Mouse (Mus musculus): Measurements from ENCODE around the gene B230104I21Rik.

The B230104I21Rik gene

DNA sequence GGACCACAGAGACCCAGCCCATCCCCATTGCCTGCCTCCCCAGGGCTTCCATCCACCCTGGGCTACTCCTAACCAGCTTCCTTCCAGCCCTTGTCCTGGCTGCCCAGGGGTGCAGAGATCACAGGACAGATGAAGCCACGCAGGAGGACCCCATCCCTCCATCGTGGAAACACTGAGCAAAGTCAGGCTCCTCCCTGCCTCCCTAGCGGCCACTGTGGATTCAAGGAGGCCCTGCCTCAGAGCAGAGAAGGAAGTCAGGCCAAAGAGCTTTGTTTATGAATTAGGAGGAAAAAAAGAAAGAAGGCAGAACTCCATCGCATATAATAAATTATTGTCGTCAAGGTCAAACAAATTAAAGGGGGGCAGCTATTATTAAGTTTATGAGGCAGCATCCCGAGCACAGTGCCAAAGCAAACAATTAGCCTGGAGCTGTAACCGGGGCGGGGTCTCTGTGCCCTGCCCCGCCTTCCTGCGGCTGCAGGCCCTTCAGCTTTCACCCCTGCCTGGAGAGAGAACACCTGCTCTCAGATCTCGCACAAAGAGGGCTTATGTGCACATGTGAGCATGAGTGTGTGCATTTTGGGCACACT is 12.4 kb downstream of the B230104I21Rik start:
- no peak for DNase-seq (ENCODE audit: low spot score in 2 of 2)

DNA sequence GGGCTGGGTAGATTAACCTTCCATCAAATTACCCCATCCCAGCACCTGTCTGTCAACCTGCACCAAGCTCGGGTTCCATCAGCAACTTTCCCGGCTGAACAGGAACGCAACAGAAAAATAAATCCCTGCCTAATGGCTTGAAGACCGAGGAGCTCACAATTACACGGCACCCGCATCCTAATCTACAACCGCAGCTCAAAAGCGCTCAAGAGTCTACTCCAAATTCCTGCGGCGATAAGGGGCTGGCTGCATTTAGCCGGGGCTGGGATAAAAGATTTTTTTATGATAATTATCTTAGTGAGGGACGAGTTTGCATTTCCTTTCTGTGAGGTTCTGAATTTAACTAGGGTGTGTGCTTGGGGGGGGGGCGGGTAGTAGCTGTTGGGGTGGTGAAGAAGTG is 16.3 kb downstream of the B230104I21Rik start:
- no peak for DNase-seq (ENCODE audit: low spot score in 2 of 2)

DNA sequence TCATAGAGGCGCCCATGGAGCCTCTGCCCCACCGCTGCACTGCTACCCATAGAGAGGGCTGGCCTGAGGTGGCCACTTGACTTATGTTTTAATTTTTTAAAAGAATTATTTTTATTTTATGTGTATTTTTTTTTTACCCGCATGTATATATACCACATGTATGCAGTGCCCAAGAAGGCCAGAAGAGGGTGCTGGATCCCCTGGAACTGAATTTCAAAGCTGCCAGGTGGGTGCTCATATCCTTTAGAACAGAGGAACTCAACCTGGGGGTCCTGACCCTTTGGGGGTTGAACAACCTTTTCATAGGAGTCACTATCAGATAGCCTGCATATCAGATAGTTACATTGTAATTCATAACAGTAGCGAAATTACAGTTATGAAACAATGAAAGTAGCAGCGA is 19.5 kb downstream of the B230104I21Rik start:
- no peak for DNase-seq (ENCODE audit: low spot score in 2 of 2)

DNA sequence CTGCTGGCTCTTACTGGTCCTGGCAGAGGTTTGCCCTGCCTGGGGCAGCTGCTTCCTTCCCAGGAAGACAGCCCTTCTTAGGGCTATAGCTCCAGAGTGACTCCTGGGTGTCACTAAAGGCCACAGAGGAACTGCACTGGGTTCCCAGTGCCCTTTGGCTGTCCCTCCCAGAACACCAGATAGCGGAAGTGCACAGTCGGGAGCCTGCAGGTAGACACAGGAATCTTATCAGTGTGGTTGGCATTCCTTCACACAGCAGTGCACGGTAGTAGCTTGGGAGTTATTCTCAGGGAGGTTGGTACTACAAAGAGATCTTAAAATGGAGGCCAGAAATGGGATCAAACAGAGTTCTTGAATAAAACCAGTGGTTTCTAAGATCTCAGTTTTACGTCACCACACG is 22.4 kb downstream of the B230104I21Rik start:
- DNase-seq (ENCODE audit: low spot score in 2 of 2), result no peak

DNA sequence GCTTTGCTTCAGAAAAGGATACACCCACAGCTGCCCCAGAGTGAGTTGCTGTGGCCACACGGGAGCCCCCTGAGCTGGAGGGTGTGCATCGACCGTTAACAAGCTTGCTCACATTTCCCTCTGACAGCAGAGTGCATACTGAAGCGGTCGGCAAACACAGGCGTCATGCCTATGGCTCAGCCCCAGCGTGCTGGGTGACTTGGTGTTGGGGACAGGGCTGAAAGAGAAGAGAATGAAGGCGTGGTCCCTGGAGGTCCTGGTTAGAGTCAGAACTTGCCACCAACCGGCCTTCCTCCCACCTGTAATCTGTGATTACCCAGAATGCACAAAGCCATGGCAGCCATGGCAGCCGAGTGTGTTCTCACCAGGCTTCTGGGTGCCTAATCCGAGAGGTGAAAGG is 22.9 kb downstream of the B230104I21Rik start:
- no peak for DNase-seq (ENCODE audit: low spot score in 2 of 2)

DNA sequence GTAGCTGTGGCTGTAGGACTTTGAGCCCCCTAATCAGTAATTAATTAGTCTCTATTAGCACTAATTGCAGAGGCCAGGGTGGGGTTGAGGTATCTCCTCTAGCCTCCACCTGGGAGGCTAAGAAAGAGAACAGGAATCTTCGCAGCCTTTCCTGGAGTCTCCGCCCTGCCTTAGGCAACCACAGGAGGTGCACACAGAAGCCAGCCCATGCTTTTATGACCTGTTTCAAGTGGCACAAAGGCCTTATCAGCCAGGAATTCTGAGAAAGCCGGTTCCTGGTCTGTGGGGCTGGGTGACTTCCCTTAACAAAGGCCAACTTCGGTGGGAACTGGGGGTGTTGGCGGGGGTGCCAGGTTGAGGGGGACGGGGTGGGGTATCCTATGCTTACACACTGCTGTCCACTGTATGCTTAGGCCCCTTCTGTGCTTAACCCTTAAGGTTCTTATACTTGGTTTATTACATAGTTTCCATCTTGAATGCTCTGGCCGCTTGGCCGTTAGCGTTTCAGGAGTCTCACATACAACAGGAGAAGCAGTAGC is 23.9 kb downstream of the B230104I21Rik start:
- DNase-seq (ENCODE audit: low spot score in 2 of 2), result no peak

DNA sequence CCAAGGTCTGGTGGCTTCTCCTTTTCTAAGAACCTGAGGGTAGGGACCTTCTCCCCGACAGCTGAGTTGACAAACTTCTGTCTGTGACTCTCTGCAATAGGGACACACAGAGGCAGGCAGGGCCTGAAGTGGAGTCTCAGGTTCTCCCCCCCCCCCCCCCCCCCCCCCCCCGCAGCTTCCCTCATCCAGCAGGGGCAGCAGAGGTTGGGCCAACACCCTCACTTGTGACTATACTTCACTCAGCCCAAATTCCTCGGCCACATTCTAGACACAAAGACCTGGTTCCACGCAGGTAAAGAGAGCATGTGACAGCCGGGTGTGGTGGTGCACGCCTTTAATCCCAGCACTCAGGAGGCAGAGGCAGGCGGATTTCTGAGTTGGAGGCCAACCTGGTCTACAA is 24.5 kb downstream of the B230104I21Rik start:
- no peak for DNase-seq (ENCODE audit: low spot score in 2 of 2)

DNA sequence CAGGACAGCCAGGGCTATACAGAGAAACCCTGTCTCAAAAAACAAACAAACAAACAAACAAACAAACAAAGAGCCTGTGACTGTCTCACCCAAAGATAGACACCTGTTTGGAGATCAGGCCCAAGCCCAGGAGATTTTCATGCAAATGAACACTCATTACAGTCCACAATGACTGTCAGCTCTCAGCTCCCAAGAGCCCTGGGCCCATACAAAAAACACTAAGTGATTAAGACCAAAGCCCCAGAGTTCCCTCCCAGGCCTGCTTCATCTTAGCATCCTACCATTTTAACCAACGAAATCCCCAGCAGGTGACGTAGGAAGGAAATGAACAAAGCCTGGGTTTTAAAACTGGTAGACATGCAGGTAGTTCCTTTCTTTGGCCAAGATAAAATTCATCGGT is 24.9 kb downstream of the B230104I21Rik start:
- DNase-seq (ENCODE audit: low spot score in 2 of 2), result no peak

DNA sequence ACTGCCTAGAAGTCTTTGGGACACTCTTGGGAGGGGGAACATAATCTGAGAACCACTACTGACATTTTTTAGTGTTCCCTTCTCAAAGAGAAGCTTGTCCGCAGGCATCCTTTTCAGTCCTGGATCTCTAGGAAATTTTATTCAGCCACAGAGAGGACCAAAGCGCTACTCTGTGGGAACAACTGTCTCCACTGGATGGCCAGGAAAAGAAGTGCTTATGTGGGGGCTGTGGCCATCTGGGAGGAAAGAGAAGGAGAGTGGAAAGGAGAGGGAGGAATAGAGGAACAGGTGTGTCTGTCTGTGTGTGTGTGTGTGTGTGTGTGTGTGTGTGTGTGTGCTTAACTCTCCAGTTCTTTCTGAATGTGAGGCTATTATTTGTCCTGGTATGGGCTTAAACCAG is 28.8 kb downstream of the B230104I21Rik start:
- peak; percentile 12 to 47 for DNase-seq (ENCODE audit: low spot score in 2 of 2)

DNA sequence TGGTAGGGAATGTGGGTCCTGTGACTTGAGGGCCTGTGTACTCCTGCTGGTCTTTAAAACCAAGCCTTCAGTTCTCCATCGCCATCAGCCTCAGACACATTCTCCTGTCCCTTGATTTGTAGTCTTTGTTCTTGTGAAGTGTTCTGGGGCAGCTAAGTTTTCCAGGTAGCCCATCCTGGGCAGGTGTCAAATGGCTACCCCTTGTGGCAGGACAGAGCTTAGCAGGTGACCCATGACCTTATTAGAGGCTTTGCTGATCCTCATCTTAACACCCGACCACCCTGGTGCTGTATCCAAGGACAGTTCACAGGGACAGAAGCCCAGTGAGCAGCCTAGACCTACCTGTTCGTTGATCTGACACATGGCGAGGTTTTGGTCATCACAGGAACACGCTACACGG is 30.9 kb downstream of the B230104I21Rik start:
- no peak for DNase-seq (ENCODE audit: low spot score in 2 of 2)

DNA sequence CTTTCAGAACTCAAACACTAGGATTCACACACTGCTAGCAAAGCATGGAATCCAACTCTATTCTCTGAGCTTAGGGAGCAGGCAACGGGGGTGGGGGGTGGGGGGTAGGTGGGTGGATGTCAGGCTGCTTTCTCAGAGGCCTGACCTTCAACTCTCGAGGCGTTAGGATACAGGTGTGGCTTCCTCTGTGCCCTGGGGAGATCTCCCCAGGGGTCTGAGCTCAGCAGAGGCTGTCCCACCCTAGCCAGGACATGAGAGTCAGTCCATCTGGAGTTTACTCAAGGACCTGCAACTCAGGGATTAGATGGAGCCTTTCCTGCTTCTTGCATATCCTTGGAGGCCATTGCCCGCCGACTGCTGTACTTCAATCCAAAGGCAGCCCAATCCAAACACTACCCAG is 33.2 kb downstream of the B230104I21Rik start:
- DNase-seq (ENCODE audit: low spot score in 2 of 2), result no peak

DNA sequence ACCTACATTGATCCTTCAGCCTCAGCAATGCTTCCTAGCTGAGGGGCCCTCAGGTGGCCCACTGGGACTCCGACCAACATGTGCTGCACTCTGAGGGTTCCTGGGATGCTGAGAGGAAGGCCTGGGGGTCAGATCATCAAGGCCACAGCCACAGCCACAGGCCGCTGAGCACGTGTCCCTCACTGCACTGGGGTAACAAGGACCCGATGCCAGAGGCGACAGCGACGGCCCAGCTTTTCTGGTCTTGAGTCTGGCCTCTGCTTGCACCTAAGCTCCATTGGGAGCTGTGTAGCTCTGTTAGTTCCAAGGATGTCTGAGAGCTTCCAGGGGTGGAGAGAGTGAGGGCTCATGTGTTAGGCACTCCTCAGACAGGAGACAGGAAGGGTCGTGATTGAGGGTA is 34.9 kb downstream of the B230104I21Rik start:
- no peak for DNase-seq (ENCODE audit: low spot score in 2 of 2)

DNA sequence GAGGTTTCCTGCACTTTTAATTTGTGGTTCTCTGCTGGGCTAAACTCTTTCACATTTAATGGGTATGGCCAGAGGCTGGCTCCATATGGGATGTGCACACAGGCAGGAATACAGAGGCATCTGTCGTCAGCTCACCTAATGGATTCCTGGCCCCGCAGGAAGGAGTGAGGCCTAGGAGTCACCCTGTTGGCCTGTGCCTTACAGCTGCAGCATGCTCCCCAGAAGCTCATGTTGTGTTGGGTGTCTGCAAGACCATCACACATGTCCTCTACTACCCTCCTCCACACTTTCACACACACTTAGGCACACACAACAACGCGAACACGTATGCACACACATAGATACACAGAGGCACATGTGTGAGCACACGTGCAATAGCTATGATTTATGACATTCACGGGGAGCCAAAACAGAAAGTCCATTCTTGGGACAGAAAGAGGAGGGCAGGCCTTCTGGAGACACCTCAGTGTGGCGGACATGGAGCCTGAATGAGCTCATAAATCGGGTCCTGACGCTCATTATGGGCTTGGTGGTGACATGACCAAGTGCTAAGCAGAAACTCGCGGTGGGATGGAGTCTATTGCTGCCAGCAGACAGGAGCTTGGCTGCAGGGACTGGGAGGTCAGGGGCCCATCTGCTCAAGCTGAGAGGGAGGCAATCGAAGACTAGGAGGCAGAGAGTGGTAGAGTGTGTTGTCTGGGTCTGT is 35.8 kb downstream of the B230104I21Rik start:
- no peak for DNase-seq (ENCODE audit: low spot score in 2 of 2)

DNA sequence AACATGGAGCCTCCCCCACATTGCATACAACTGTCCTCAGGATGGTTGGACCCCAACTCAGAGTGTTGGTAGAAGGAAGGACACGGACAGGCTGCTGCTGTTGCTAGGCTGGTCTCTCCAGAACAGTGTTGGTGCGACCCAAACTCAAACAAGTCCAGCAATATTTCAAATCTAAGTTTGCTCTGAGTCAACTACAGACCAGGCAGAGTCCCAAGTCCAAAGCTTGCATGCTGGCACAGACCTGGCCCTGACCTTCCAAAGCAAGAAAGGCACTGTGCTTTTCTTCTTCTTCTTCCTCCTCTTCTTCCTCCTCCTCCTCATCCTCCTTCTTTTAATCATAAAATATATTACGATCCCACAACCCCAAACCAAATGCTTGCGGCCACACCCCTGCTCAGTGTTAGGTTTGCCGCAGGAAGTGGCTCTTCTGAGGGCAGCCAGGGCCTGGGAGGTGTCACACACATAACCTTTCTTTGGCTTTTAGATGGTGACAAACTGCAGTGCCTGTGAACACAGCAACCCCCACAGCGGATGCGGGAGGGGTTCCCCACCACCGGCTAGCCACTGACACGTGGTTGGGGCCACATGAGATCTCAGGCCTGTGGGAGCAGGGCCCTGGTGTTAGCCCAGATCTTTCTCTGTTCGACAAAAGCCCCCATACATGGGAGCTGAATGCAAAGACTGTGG is 40.2 kb downstream of the B230104I21Rik start:
- DNase-seq (ENCODE audit: low spot score in 2 of 2), result no peak

DNA sequence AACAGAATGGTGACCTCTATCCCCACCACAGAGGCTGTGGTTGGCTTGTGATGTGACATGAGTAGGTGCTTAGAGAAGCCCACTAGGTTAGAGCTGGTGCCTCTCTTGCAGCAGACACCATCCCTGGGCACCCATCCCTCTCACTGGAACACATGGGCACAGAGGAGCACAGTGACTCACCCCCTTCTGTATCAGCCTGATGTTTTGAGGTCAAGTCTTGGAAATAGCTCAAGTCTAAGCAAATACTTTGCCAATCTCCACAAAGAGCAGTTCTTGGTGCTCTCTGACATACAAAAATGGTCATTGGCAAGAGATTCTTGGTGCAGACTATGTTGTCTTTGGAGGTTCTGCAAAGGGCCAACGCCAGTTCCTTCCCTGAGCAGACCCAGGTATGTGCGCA is 42.9 kb downstream of the B230104I21Rik start:
- no peak for DNase-seq (ENCODE audit: low spot score in 2 of 2)

DNA sequence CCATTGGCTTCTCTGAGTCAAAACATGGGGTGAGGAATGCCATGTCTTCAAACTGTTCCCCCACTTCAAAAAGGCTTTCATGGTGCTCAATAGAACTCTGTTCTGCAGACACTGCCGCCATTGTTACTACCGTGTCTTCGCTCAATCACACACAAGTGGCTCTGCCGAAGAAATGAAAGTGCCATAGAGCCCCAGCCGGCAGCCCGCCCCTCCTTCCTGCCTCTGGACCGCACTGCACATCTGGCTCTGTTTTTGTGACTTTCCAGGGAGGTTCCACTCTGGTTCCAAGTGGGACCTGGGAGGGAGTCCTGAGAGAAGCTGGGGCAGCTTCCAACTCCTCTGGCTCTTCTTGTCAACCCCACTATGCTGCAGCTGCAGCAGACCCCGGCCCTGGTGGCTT is 49.3 kb downstream of the B230104I21Rik start:
- DNase-seq (ENCODE audit: low spot score in 2 of 2), result no peak

DNA sequence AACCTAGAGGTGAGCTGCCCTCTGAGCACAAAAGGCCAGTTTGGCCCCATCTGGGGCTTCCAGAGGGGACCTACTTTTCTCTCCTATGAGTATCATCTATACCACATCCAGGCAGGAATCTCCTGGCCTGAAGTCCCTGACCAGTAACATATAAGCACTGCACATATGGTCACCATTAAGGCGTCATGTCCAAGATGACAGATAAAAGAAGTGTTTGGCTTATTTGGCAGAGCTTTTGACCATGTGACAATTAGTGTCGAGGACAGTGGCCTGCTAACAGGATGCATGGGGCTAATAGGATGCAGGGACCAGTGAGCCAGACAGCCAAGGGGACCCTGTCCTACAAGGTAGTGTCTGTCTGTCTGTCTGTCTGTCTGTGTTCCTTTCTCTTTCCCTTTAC is 50.0 kb downstream of the B230104I21Rik start:
- no peak for DNase-seq (ENCODE audit: low spot score in 2 of 2)

DNA sequence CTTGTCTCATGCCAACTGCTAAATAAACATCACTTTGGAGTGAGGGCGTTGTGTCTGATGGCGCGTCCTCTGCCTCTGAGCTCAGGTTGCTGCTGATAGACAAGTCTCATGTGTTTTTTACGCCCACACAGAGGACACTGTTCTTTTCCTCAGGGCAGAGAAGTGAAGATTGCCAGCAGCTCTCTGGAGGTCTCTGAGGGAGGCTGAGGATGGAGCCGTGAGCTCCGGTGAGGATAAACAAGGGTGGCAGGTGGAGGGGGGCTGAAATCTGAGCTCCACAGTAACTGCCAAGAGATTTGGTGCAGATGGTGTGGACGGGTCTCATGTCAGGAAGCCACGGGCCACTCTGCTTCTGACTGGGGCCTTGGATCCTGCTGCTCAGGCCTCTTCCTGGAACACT is 50.9 kb downstream of the B230104I21Rik start:
- DNase-seq (ENCODE audit: low spot score in 2 of 2), result no peak

DNA sequence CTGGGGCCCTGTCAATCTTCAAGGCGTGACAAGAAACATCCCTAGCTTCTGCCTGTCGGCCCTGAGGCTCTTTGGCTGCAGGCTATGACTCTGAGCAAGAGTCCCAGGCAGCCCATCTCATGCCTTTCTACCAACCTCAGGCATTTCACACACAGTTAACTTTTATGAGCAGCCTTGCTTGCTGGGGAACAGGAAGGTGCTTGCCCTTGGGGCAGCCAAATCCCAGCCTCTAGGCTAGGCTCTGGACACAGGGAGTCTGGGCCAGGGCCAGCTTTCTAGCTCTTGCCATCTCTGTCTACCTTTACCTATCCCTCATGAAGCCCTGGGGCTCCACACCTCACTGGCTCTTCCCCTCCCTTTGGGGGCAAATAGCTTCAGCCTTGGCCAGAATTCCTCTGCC is 53.7 kb downstream of the B230104I21Rik start:
- no peak for DNase-seq (ENCODE audit: low spot score in 2 of 2)

DNA sequence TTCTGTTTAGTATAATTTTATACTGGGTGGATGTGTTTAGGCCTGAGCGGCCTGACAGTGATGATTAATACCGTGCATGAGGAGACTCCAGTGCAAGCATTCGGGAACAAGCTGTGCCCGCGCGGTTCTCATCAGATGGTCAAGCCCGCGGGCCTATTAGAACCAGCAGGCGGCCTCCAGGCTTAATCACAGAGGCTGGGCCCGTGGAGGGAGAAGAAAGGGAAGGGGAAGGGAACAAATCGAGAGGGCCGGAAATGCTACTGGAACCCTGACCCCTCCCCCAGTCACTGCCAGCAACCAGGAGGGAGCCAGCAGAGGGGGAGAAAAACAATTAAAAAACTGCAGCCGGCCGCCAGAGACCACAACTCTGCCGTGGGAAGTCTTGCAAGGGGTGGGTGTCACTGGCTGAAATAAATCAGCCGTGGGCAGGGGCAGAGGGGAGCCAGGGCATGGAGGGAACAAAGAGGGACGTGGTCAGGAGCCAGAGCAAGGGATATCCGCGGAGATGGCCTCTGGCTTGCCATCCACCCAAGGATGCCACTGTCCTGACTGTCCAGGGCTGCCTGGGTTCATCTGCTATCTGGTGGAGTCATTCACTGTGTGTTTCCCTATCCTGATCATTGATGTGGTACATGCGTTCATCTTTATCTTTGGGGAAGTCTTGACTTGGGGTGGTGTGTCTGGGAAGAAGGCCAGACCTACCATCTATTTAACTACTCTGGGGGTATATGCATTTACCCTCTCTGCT is 54.6 kb downstream of the B230104I21Rik start:
- DNase-seq (ENCODE audit: low spot score in 2 of 2), result peak; percentile 26 to 34

DNA sequence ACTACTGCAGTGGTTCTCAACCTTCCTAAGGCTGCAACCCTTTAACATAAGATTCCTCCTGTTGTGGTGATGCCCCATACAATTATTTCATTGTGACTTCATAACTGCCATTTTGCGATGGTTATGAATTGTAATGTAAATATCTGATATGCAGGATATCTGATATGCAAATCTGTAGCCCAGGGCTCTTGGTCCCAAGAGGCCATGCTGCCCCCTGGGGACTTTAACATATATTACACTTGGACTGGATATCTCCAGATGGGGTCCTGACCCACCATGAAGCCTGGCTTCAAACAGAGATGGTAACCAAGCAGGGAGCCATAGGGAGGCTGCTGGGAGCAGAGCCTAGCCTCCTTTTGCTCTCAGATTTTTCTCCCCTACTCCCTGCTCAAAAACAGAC is 56.7 kb downstream of the B230104I21Rik start:
- DNase-seq (ENCODE audit: low spot score in 2 of 2), result no peak

Data from right cerebral cortex, postnatal 36 days (tissue).